Mouse (Mus musculus): ENCODE measurements around the gene Ccdc9.

DNA sequence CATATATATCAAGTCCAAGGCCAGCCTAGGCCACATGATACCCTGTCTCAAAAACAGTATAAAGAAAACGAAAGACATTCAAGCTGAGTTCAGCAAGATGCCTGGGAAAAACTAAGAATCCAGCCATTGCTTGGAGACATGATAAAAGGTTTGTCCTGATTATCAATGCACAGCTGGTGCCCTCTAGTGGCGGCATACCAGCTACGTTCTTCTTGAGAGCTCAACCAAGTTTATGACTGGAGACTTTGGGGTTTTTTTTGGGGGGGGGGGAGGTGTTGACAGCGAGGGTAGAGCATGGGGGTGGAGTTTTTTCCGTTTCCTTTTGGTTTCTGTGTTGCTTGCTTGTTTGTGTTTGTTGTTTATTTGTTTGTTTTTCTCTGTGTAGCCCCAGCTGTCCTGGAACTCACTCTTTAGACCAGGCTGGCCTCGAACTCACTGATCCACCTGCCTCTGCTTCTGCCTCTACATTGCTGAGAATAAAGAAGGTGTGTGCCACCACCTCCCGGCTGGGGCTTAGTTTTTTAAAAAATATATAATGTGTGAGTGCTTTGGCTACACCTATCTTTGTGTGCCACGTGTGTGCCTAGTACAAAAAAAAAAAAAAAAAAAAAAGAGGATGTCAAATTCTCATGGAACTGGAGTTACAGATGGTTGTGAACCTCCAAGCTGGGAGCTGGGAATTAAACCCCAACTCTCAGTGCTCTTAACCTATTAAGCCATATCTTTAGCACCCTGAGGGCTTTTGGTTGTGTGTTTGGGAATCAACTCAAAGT, 23.4 kb downstream of the Ccdc9 start:
- TF ChIP-seq CTCF (IDR thresholded peaks at IDR 0.05; ENCODE audit: low read depth, low read length) (peak; percentile 62), POLR2A (IDR thresholded peaks at IDR 0.05; ENCODE audit: extremely low read depth, insufficient read depth, low read length) (no peak)

Measured in liver, adult 2 months (tissue).